Mouse (Mus musculus): ENCODE results near the gene Cyp4f15. TPM values are rescaled to one million over a fixed set of nuclear protein-coding genes. Genes with fewer than 3 reads are reported as not detected.
"Not testable (repeated sequence)": the region's sequence is repeated elsewhere in the genome, so short reads cannot be mapped to it uniquely, and the experiment has no call there.

The Cyp4f15 gene
- polyA plus RNA-seq, 1 experiment from 2014 or later = not detected

GRCm38 (mm10) chr17:32673976-32674375 lies 11.5 kb upstream of the Cyp4f15 start:
- H3K36me3 ChIP-seq (ENCODE audit: control insufficient read depth, insufficient read depth, low read length) = no peaks in the 10 kb centered on the region
- no peak overlapping the region for H3K4me2 ChIP-seq (ENCODE audit: low read length)
- no peaks in the 10 kb centered on the region for H3K4me1 ChIP-seq (ENCODE audit: control insufficient read depth in 2 of 2, insufficient read depth in 2 of 2, low read length in 2 of 2)
- ATAC-seq (ENCODE audit: insufficient number of reproducible peaks, insufficient read depth, low FRiP score, low read depth) = no peak
- no peak overlapping the region for H3K9ac ChIP-seq (ENCODE audit: low read length)
- 47% methylated on average over 7 of the region's 7 CpGs for WGBS
- no peaks in the 10 kb centered on the region for H3K9me3 ChIP-seq (ENCODE audit: control insufficient read depth, low read length)
- H3K4me3 ChIP-seq (ENCODE audit: control insufficient read depth in 1 of 2, insufficient read depth in 1 of 2, low read depth in 1 of 2, low read length in 2 of 2) = no peak overlapping the region
- no peaks in the 10 kb centered on the region for H3K27me3 ChIP-seq (ENCODE audit: control insufficient read depth, insufficient read depth, low read length)
- H3K27ac ChIP-seq (replicated peaks in 1 of 2; ENCODE audit: control insufficient read depth in 1 of 2, insufficient read depth in 1 of 2, low read depth in 2 of 2, low read length in 2 of 2) = no peak overlapping the region

GRCm38 (mm10) chr17:32676040-32676635 lies 9.3 kb upstream of the Cyp4f15 start:
- 36% methylated on average over 21 of the region's 21 CpGs for WGBS
- no peak overlapping the region for H3K4me3 ChIP-seq (ENCODE audit: control insufficient read depth in 1 of 2, insufficient read depth in 1 of 2, low read depth in 1 of 2, low read length in 2 of 2)
- no peaks in the 10 kb centered on the region for H3K9me3 ChIP-seq (ENCODE audit: control insufficient read depth, low read length)
- no peak overlapping the region for H3K9ac ChIP-seq (ENCODE audit: low read length)
- H3K4me1 ChIP-seq (ENCODE audit: control insufficient read depth in 2 of 2, insufficient read depth in 2 of 2, low read length in 2 of 2) = no peaks in the 10 kb centered on the region
- no peak for ATAC-seq (ENCODE audit: insufficient number of reproducible peaks, insufficient read depth, low FRiP score, low read depth)
- H3K4me2 ChIP-seq (ENCODE audit: low read length) = peak overlapping the region; percentile 35; the same call in 1 of the 2 replicates
- no peaks in the 10 kb centered on the region for H3K36me3 ChIP-seq (ENCODE audit: control insufficient read depth, insufficient read depth, low read length)
- H3K27me3 ChIP-seq (ENCODE audit: control insufficient read depth, insufficient read depth, low read length) = no peaks in the 10 kb centered on the region
- no peak overlapping the region for H3K27ac ChIP-seq (replicated peaks in 1 of 2; ENCODE audit: control insufficient read depth in 1 of 2, insufficient read depth in 1 of 2, low read depth in 2 of 2, low read length in 2 of 2)

GRCm38 (mm10) chr17:32680404-32680803 lies 5.0 kb upstream of the Cyp4f15 start:
- no peaks in the 10 kb centered on the region for H3K27me3 ChIP-seq (ENCODE audit: control insufficient read depth, insufficient read depth, low read length)
- 37% methylated on average over 2 of the region's 2 CpGs for WGBS
- H3K4me2 ChIP-seq (ENCODE audit: low read length) = no peak overlapping the region
- H3K4me1 ChIP-seq (ENCODE audit: control insufficient read depth in 2 of 2, insufficient read depth in 2 of 2, low read length in 2 of 2) = no peaks in the 10 kb centered on the region
- ATAC-seq (ENCODE audit: insufficient number of reproducible peaks, insufficient read depth, low FRiP score, low read depth) = no peak
- no peak overlapping the region for H3K9ac ChIP-seq (ENCODE audit: low read length)
- H3K4me3 ChIP-seq (ENCODE audit: control insufficient read depth in 1 of 2, insufficient read depth in 1 of 2, low read depth in 1 of 2, low read length in 2 of 2) = no peak overlapping the region
- no peaks in the 10 kb centered on the region for H3K36me3 ChIP-seq (ENCODE audit: control insufficient read depth, insufficient read depth, low read length)
- no peaks in the 10 kb centered on the region for H3K9me3 ChIP-seq (ENCODE audit: control insufficient read depth, low read length)
- no peak overlapping the region for H3K27ac ChIP-seq (replicated peaks in 1 of 2; ENCODE audit: control insufficient read depth in 1 of 2, insufficient read depth in 1 of 2, low read depth in 2 of 2, low read length in 2 of 2)

- Histone ChIP-seq H3K27me3 (ENCODE audit: control insufficient read depth, insufficient read depth, low read length) (no peaks in the 10 kb centered on the region), H3K4me1 (ENCODE audit: control insufficient read depth in 2 of 2, insufficient read depth in 2 of 2, low read length in 2 of 2) (no peaks in the 10 kb centered on the region), H3K9me3 (ENCODE audit: control insufficient read depth, low read length) (no peaks in the 10 kb centered on the region), H3K27ac (replicated peaks in 1 of 2; ENCODE audit: control insufficient read depth in 1 of 2, insufficient read depth in 1 of 2, low read depth in 2 of 2, low read length in 2 of 2) (no peak overlapping the region), H3K36me3 (ENCODE audit: control insufficient read depth, insufficient read depth, low read length) (no peaks in the 10 kb centered on the region), H3K4me2 (ENCODE audit: low read length) (no peak overlapping the region), H3K9ac (ENCODE audit: low read length) (no peak overlapping the region), H3K4me3 (ENCODE audit: control insufficient read depth in 1 of 2, insufficient read depth in 1 of 2, low read depth in 1 of 2, low read length in 2 of 2) (no peak overlapping the region)
- no peak for ATAC-seq (ENCODE audit: insufficient number of reproducible peaks, insufficient read depth, low FRiP score, low read depth)
- WGBS = 83% methylated on average over 5 of the region's 5 CpGs
These were observed 1.3 kb downstream of the Cyp4f15 start for GRCm38 (mm10) chr17:32686722-32687121.

- WGBS = 81% methylated on average over 1 of the region's 1 CpGs
- no peak for ATAC-seq (ENCODE audit: insufficient number of reproducible peaks, insufficient read depth, low FRiP score, low read depth)
- no peak overlapping the region for H3K4me2 ChIP-seq (ENCODE audit: low read length)
These were observed 5.5 kb downstream of the Cyp4f15 start for GRCm38 (mm10) chr17:32690959-32691358.

GRCm38 (mm10) chr17:32702826-32703225 lies 17.4 kb downstream of the Cyp4f15 start:
- ATAC-seq (ENCODE audit: insufficient number of reproducible peaks, insufficient read depth, low FRiP score, low read depth) = no peak
- no peaks in the 10 kb centered on the region for H3K4me1 ChIP-seq (ENCODE audit: control insufficient read depth in 2 of 2, insufficient read depth in 2 of 2, low read length in 2 of 2)
- peaks cover 15% of the 10 kb centered on the region for H3K9me3 ChIP-seq (ENCODE audit: control insufficient read depth, low read length)
- WGBS = 35% methylated on average over 22 of the region's 22 CpGs
- H3K9ac ChIP-seq (ENCODE audit: low read length) = no peak overlapping the region
- H3K36me3 ChIP-seq (ENCODE audit: control insufficient read depth, insufficient read depth, low read length) = no peaks in the 10 kb centered on the region
- no peak overlapping the region for H3K4me2 ChIP-seq (ENCODE audit: low read length)
- H3K27me3 ChIP-seq (ENCODE audit: control insufficient read depth, insufficient read depth, low read length) = no peaks in the 10 kb centered on the region
- no peak overlapping the region for H3K27ac ChIP-seq (replicated peaks in 1 of 2; ENCODE audit: control insufficient read depth in 1 of 2, insufficient read depth in 1 of 2, low read depth in 2 of 2, low read length in 2 of 2)
- H3K4me3 ChIP-seq (ENCODE audit: control insufficient read depth in 1 of 2, insufficient read depth in 1 of 2, low read depth in 1 of 2, low read length in 2 of 2) = no peak overlapping the region

More at GRCm38 (mm10) chr17:32690959-32691358, 5.5 kb downstream of the Cyp4f15 start:
- no peak overlapping the region for H3K9ac ChIP-seq (ENCODE audit: low read length)
- no peaks in the 10 kb centered on the region for H3K4me1 ChIP-seq (ENCODE audit: control insufficient read depth in 2 of 2, insufficient read depth in 2 of 2, low read length in 2 of 2)
- no peak overlapping the region for H3K4me3 ChIP-seq (ENCODE audit: control insufficient read depth in 1 of 2, insufficient read depth in 1 of 2, low read depth in 1 of 2, low read length in 2 of 2)
- H3K36me3 ChIP-seq (ENCODE audit: control insufficient read depth, insufficient read depth, low read length) = no peaks in the 10 kb centered on the region
- no peak overlapping the region for H3K27ac ChIP-seq (replicated peaks in 1 of 2; ENCODE audit: control insufficient read depth in 1 of 2, insufficient read depth in 1 of 2, low read depth in 2 of 2, low read length in 2 of 2)
- H3K27me3 ChIP-seq (ENCODE audit: control insufficient read depth, insufficient read depth, low read length) = no peaks in the 10 kb centered on the region
- H3K9me3 ChIP-seq (ENCODE audit: control insufficient read depth, low read length) = no peaks in the 10 kb centered on the region

GRCm38 (mm10) chr17:32710541-32710940 lies 25.1 kb downstream of the Cyp4f15 start:
- ATAC-seq (ENCODE audit: insufficient number of reproducible peaks, insufficient read depth, low FRiP score, low read depth); H3K4me2 ChIP-seq (ENCODE audit: low read length); H3K4me1 ChIP-seq (ENCODE audit: control insufficient read depth in 2 of 2, insufficient read depth in 2 of 2, low read length in 2 of 2); H3K9ac ChIP-seq (ENCODE audit: low read length); H3K27me3 ChIP-seq (ENCODE audit: control insufficient read depth, insufficient read depth, low read length); H3K4me3 ChIP-seq (ENCODE audit: control insufficient read depth in 1 of 2, insufficient read depth in 1 of 2, low read depth in 1 of 2, low read length in 2 of 2); H3K36me3 ChIP-seq (ENCODE audit: control insufficient read depth, insufficient read depth, low read length); H3K27ac ChIP-seq (replicated peaks in 1 of 2; ENCODE audit: control insufficient read depth in 1 of 2, insufficient read depth in 1 of 2, low read depth in 2 of 2, low read length in 2 of 2): not testable (repeated sequence)
- peaks cover 15% of the 10 kb centered on the region for H3K9me3 ChIP-seq (ENCODE audit: control insufficient read depth, low read length)

- H3K4me1 ChIP-seq (ENCODE audit: control insufficient read depth in 2 of 2, insufficient read depth in 2 of 2, low read length in 2 of 2); H3K4me2 ChIP-seq (ENCODE audit: low read length); H3K27me3 ChIP-seq (ENCODE audit: control insufficient read depth, insufficient read depth, low read length); H3K4me3 ChIP-seq (ENCODE audit: control insufficient read depth in 1 of 2, insufficient read depth in 1 of 2, low read depth in 1 of 2, low read length in 2 of 2); H3K36me3 ChIP-seq (ENCODE audit: control insufficient read depth, insufficient read depth, low read length); ATAC-seq (ENCODE audit: insufficient number of reproducible peaks, insufficient read depth, low FRiP score, low read depth); H3K9me3 ChIP-seq (ENCODE audit: control insufficient read depth, low read length); H3K27ac ChIP-seq (replicated peaks in 1 of 2; ENCODE audit: control insufficient read depth in 1 of 2, insufficient read depth in 1 of 2, low read depth in 2 of 2, low read length in 2 of 2); H3K9ac ChIP-seq (ENCODE audit: low read length): not testable (repeated sequence)
- 95% methylated on average over 1 of the region's 1 CpGs for WGBS
These were observed 36.7 kb downstream of the Cyp4f15 start for GRCm38 (mm10) chr17:32722151-32722550.
